Mouse (Mus musculus): ENCODE data around the gene Epha8. TPM values are rescaled to one million over a fixed set of nuclear protein-coding genes. Genes with fewer than 3 reads are reported as not detected.

Gene Epha8
- total RNA-seq, 2 experiments from 2014 or later, result not detected

DNA sequence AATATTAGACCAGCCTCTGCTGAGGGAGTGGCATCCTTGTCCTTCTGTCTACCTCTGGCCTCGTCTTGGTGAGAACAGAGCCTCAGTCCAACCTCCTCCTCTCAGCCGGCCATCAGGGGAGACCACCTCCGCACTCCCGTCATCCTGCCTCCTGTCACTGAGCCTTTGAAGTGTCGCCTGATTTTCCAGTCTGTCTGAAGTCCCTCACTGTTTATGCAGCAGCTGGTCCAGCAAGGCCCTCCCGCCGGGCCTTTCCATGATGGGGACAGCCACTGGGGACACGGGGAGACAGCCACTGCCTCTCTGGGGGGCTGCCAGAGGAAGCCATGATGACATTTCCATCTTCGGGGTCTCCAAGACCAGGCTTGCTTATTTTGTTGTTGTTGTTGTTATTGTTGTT lies 43.8 kb downstream of the Epha8 start:
- no peak for DNase-seq
- intact Hi-C loops (cut with DNase I; ENCODE audit: low total_unique reads), result no loop called here

DNA sequence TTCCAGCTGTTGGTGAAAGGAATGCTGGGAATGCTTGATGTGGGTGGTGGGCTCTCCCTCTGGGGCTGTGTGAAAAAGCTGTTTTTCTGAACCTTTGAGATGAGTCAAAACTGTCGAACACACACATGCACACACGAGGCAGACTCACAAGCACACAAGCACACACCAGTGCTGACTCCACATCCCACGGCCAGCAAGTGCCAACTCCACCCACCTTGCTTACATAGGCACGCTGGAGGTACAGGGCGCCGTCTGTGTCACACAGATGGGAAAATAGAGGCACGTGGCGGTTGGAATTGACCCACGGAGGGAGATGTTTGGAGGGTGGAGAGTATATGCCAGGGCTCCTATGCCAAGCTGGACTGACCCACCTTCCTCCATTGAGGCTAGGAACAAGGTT lies 44.8 kb downstream of the Epha8 start:
- intact Hi-C loops (cut with DNase I; ENCODE audit: low total_unique reads), result no loop called here
- no peak for DNase-seq

DNA sequence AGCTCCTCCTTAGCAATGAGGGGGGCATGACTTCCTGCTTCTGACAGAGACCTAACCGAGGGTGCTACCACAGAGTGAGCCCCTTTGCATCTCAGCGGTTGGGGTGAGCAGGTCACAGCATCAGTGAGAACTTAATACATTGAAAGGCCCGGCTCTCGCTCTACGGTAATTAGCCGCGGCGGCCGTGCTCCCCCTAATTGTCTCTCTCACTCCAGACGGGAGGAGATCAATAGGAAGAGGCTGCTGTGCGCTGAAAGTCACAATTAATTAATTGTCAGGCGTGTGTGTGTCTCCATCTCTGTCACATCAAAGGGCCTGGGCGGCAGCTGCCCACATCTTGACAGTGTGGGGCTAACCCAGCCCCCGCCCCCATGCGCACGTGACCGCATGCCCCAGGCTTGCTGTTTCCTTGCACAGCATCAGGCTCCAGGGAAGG lies 45.4 kb downstream of the Epha8 start:
- intact Hi-C loops (cut with DNase I; ENCODE audit: low total_unique reads), result no loop called here
- DNase-seq, result no peak

DNA sequence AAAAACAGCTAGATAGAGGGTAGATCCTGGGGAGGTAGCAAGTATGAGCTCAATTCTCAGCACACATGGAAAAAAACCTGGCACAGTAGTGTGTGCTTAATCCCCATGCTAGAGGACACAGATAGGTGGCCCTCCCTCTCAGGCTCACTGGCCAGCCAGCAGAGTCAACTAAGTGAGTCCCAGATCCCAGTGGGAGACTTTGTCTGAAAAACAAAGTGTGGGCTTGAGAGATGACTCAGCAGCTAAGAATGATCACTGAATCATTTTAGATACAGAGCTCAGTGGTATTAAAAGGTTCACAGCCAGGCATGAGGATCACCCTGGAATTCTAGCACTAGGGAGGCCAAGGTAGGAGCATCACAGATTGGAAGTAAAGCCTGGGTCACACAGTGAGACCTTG lies 48.8 kb downstream of the Epha8 start:
- intact Hi-C loops (cut with DNase I; ENCODE audit: low total_unique reads), result loop anchor here (5.0 kb wide), 1 partner anchor 164 kb away; no protein-coding TSS in a partner anchor
- no peak for DNase-seq

DNA sequence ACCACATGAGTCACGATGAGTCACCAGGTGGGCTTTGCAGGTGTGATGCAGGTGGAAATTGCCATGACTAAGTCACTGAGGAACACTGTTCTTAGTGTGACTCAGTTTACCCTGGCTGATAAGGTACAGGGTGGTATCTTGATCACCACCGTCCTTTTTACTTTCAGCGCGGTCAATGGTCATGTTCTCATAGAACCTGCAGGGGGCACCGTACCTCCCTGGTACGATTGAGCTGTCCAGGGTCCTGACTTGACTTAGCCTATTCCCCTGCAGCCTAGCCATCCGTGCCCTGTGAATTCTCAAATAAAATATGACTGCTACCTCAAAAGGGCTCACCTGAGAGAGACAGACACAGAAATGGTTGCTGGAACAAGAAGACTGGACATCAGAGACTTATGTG lies 49.6 kb downstream of the Epha8 start:
- intact Hi-C loops (cut with DNase I; ENCODE audit: low total_unique reads), result loop anchor here (5.0 kb wide), 1 partner anchor 165 kb away; no protein-coding TSS in a partner anchor
- peak; percentile 53 for DNase-seq

DNA sequence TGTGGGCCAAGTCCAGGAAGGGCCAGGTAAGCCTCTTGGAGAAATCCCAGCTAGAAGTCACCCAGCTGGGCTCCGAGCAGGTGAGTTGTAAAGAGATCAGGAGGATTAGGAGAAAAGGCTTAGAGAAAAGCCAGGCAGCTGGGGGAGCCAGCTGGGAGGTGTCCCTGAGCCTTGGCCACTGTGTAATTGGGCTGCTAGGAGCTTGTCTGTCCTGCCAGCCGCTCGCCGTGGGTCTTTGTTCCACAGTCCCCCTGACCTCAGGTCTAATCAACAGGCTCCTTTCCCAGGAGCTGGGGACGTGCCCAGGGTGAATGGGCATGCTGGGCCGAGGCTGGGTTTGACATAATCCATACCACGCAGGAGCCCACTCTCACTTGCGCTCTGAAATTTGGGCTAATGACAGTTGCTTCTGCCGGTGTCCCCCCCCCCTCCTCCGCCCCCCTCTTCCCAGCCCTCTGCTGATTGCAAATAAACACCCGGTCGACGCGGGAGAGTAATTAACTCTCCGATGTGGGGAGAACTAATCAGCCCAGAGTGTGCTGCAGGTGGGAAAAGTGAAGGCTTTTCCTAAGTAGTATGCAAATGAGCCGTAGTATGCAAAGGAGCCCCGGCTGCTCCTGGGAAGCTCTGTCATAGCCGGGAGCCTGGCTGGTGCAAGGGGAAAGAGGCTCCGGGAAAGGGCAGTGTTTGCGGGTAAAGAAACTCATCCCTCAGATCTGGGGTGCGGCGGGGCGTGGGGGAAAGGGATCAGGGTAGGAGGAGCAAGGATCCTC lies 51.7 kb downstream of the Epha8 start:
- intact Hi-C loops (cut with DNase I; ENCODE audit: low total_unique reads), result loop anchor here (5.0 kb wide), 1 partner anchor 167 kb away; no protein-coding TSS in a partner anchor
- no peak for DNase-seq

DNA sequence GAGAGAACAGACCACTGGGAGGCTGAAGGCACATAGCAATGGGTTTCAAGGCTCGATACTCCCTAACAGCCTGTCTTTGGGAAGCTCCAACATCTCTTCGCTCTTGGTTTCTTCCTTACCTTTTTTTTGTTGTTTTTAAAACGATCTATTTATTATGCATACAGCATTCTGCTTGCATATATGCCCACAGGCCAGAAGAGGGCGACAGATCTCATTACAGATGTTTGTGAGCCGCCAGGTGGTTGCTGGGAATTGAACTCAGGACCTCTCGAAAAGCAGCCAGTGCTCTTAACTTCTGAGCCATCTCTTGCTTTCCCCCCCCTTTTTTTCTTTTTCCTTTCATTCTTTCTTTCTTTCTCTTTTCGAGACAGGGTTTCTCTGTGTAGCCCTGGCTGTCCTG lies 57.5 kb downstream of the Epha8 start:
- no peak for DNase-seq
- intact Hi-C loops (cut with DNase I; ENCODE audit: low total_unique reads), result no loop called here

DNA sequence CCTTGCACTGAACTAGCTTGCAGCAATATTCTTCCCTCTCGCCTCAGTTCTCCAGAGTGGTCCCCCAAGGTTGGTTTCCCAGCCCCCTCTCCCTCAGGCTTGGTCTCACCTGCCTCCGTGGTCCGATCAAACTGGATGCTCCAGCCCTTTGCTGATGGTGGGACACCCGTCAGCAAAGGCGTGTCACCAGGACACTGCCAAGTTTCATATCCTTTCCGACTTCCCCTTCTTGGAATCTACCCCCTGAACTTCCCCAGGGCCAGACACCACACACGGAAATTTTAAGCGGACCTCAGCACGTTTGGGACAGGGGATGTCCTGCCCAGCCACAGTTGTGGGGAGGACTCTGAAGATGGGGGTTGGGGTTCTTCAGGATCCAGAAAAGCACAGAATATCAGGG lies 58.0 kb downstream of the Epha8 start, which contains the start of gene C1qa:
C1qa (minus strand) TSS at position 167 of the 400 bp plus-strand sequence.
- no peak for DNase-seq
- intact Hi-C loops (cut with DNase I; ENCODE audit: low total_unique reads), result no loop called here

DNA sequence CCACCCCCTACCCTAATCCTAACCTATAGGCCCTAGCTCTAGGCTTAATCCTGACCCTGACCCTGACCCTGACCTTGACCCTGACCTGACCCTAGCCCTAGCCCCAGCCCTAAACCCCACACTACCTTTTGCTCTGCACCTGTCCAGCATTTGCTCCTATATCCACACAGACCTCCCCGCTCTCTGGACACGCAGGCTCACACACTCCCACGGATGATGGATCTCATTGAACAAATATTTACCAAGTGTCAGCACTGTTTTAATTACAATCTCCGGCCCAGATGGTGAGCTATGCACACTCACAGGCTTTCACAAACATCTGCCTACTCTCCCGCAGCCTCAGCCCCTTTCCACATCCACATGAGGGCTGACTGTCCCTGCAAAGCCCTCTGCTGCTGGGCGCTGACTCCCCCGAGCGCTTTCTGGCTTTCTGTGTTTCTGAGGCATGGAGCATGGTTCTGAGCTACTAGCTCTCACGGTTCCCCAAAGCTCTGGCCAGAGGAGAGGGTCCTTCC lies 58.5 kb downstream of the Epha8 start:
- intact Hi-C loops (cut with DNase I; ENCODE audit: low total_unique reads), result no loop called here
- DNase-seq, result no peak

DNA sequence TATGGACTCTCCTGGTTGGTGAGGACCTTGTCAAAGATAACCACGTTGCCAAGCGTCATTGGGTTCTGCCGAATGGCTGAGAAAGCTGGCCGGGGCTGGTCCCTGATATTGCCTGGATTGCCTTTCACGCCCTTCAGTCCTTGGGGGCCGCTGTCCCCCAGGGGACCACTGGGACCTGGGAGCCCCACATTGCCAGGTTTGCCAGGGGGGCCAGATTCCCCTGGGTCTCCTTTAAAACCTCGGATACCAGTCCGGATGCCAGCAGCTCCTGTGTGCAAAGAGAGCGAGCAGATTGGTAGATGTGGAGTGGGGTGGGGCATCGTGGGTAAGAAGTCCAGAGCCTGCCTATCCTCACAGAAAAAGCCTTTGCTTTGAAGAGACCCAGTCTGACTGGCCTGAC lies 60.2 kb downstream of the Epha8 start:
- DNase-seq, result no peak
- intact Hi-C loops (cut with DNase I; ENCODE audit: low total_unique reads), result no loop called here

DNA sequence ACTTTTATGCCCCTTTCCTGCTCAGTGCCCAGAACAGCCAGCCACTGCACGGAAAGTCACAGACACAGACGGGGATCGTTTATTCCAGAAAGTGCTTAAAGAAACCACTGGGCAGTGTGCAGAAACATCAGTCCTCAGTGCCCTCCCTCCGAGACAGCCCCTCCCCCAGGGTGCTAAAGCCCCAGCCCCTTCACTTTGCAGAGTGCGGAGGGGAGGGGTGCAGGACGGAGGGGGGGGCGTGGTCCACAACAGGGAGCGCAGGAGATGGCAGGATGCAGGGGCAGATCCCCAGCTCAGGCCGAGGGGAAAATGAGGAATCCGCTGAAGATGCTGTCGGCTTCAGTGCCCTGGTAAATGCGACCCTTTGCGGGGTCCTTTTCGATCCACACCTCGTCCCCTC lies 60.8 kb downstream of the Epha8 start:
- intact Hi-C loops (cut with DNase I; ENCODE audit: low total_unique reads), result no loop called here
- DNase-seq, result no peak

DNA sequence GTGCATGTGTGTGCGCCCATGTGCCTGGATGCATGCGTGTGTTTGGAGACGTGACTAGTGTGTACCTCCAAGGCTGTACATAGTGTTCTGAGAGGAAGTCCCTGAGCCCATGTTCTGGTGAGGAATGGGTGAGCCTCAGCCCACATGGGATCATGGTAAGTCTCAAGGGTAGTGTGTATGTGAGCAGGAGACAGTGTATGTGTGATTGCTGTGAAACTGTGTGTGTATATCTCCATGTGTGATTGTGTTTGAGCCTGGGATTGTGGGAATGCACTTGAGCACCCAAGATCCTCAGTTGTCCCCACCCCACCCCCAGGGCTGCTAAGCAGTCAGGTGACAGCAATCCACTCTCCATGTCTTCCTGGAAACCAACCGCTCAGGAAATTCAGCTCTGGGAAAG lies 61.8 kb downstream of the Epha8 start:
- no peak for DNase-seq
- intact Hi-C loops (cut with DNase I; ENCODE audit: low total_unique reads), result no loop called here

DNA sequence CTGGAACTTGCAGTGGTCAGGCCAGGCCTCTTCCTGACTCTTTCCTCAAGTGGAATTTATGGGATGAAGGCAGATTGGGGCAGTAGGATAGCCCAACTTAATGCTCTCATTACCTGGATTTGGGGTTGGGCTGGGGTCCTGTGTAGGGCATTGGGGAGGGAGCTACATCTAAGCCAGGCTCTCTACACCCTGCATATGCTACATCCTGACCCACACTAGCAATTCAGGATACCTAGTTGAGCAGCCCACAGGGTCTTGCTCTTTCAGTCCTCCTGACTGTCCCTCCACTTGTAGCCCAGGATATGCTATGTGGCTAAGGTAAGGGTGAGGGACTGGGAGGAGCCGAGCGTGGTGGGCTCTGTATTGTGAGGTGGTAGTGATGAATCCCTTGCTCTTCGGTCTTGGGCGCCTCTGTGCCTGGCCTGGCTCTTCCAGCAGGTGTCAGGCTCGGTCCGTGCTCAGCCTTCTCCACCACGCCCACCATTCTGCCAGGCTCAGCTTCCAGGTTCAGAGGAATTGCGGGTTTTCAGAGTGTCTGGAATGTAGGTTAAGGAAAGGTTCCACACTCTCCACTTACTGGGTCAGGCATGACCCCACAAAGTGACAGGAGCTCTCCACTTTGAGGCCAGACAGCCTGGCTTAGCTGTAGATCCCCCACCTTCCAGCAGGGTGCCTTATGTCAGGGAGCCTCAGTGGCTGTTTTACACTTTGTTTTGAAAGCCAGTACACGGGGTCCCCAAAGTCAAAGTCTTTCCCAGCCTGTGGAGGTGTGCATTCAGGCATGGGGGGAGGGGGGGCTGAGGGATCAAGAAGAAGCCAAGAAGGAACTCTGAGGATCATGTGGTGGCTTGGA lies 62.7 kb downstream of the Epha8 start:
- intact Hi-C loops (cut with DNase I; ENCODE audit: low total_unique reads), result no loop called here
- no peak for DNase-seq

DNA sequence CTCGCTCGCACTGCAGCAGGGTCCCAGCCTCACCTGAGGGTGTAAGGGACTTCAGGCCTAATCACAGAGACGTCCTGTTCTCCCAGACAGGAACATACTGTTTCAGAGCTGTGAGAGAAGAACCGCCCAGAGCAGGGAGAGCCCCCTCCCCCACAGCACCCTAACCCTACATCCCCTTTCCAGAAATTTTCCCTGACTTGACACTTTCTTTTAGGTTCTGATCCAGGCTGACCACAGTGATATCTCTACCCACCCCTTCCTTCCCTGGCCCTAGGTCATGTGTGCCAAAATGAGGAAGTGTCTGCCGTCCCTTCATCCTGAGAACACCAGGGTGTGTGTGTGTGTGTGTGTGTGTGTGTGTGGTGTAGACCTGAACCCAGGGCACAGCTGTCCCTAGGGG lies 63.8 kb downstream of the Epha8 start, which contains the start of gene C1qc:
C1qc (minus strand) TSS at position 255 of the 400 bp plus-strand sequence.
- DNase-seq, result no peak
- intact Hi-C loops (cut with DNase I; ENCODE audit: low total_unique reads), result no loop called here

DNA sequence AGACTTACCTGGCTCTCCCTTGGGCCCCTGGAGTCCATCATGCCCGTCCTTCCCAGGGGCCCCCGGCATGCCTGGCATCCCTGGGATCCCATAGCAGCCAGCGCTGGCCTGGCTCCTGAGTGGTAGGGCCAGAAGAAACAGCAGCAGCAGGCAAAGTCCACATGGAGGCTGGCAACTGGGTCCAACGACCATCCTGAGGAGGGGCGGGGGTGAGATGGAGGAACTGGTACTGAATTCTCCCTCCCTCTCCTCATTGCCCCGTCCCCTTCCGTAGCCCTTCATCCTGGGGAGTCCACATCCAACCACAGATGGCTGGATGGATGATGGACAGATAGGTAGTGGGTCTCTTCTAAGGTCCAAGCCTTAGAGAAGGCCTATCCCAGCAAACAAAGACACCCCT lies 64.2 kb downstream of the Epha8 start:
- DNase-seq, result no peak
- intact Hi-C loops (cut with DNase I; ENCODE audit: low total_unique reads), result no loop called here

DNA sequence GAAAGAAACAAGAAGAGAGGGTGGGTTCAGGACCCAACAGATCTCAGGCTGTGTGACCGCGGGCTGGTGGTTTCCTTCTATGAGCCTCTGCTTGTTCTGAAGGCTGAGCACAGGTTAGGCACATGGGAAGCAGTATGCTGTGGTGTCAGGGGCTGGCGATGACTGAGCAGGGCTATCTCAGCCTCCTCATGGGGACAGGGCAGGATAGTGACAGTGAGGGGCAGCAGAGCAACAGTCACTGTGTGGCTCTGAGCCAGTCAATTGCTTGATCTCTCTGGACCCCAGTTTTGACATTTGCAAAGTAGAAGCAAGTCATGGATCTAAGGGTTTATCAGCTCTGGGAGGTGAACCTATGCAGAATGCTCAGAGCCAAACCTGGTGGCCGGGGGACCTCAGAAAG lies 65.5 kb downstream of the Epha8 start:
- intact Hi-C loops (cut with DNase I; ENCODE audit: low total_unique reads), result no loop called here
- no peak for DNase-seq

DNA sequence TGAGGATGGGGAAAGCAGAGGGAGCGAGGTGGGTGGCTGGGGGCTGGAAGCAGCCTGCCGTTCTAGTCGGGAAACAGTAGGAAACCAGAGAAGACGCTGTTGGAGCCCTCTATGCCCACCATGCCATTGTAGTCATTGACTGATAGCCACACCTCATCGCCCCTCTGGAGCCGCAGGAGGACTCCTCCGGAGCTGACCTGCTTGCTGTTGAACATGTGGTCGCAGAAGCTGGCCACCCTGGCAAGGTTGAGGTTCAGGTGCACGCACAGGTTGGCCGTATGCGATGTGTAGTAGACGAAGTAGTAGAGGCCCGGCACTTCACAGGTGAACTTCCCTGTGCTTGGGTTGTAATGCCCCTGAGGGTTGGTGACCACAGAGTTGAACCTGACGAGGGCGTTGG lies 66.6 kb downstream of the Epha8 start:
- no peak for DNase-seq
- intact Hi-C loops (cut with DNase I; ENCODE audit: low total_unique reads), result no loop called here

DNA sequence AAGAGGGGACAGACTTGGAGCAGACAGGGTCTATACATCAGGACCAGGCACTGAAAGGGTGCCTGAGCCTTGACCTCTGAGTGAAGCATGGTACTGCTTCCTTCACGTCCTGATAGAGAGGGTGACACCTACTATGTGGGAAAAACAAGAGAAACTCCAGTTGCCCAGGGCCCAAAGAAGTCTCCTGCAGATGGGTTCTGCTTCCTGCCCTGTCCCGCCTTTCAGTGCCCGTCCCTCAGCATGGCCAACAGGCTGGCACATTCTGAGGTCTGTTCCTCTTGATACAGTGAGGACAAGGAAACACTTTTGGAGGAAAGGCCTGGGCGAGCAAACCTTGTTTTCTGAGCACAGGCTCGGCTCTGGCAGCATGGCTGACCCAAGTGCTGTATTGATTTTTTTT lies 68.9 kb downstream of the Epha8 start:
- intact Hi-C loops (cut with DNase I; ENCODE audit: low total_unique reads), result no loop called here
- no peak for DNase-seq

DNA sequence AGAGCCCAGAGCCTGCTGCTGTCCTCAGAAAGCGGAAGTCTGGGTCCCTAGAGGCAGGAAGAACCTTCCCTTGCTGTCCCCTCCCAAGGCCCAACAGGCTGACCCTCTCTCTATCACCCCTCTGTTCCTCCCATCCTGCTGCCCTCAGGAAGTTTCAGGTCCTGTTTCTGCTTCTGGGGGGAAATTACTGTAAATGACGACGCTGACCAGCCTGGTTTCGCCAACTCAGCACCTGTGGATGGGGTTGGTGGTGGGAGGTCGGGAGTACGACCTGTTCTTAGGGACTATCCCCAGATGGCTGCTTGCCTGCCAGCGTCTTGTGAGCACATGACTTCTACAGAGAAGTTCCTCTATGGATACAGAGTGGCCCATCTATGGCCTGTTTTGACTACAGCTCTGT lies 70.5 kb downstream of the Epha8 start, which contains the start of gene C1qb:
C1qb (minus strand) TSS at position 87 of the 400 bp plus-strand sequence.
- intact Hi-C loops (cut with DNase I; ENCODE audit: low total_unique reads), result no loop called here
- DNase-seq, result peak; percentile 19
